Mouse (Mus musculus) stomach, embryonic 14.5 days (tissue): ENCODE measurements around the gene Trpm3. TPM values are rescaled to one million over a fixed set of nuclear protein-coding genes. Genes with fewer than 3 reads are reported as not detected.

ENCODE experiments used
- ATAC-seq: fragments of 200-750 bp; cut with Nextera tagmentation; 2 replicates; pipeline ENCODE4 v1.8.0; 2017; ENCODE audit warnings: low read depth, moderate TSS enrichment; ENCODE audit not compliant: insufficient number of reproducible peaks, insufficient read depth, low FRiP score
- H3K27ac ChIP-seq: fragments of 300-500 bp; sonication (generic); 2 replicates; pipeline ENCODE4 v1.5.1; 2014; ENCODE audit warnings: mild to moderate bottlenecking, low read length, moderate library complexity, mixed read lengths
- H3K27me3 ChIP-seq: fragments of 300-500 bp; sonication (generic); 2 replicates; pipeline ENCODE4 v1.6.1; 2014; ENCODE audit warnings: low read length, control low read depth, mixed read lengths; ENCODE audit not compliant: control insufficient read depth, insufficient read depth
- H3K36me3 ChIP-seq: fragments of 300-500 bp; sonication (generic); 2 replicates; pipeline ENCODE4 v1.6.1; 2014; ENCODE audit warnings: mild to moderate bottlenecking, control low read depth, low read length, moderate library complexity, mixed read lengths; ENCODE audit not compliant: control insufficient read depth, insufficient read depth
- H3K4me1 ChIP-seq: fragments of 300-500 bp; sonication (generic); 2 replicates; pipeline ENCODE4 v1.6.1; 2014; ENCODE audit warnings: low read length, control low read depth, mixed read lengths; ENCODE audit not compliant: control insufficient read depth, insufficient read depth
- H3K4me2 ChIP-seq: fragments of 300-500 bp; sonication (generic); replicated peaks from 2 replicates; pipeline ENCODE4 v1.6.1; 2014; ENCODE audit warnings: low read depth, low read length, control low read depth
- H3K4me3 ChIP-seq: fragments of 300-500 bp; sonication (generic); 2 replicates; pipeline ENCODE4 v1.5.1; 2014; ENCODE audit warnings: low read depth, low read length, control low read depth
- H3K9ac ChIP-seq: fragments of 300-500 bp; sonication (generic); replicated peaks from 2 replicates; pipeline ENCODE4 v1.6.1; 2014; ENCODE audit warnings: low read depth, mild to moderate bottlenecking, control low read depth, low read length, moderate library complexity, mixed read lengths
- H3K9me3 ChIP-seq: fragments of 300-500 bp; sonication (generic); 2 replicates; pipeline ENCODE4 v1.6.1; 2016; ENCODE audit warnings: low read depth, low read length, control low read depth; ENCODE audit not compliant: control insufficient read depth
- WGBS: fragments of 180-500 bp; shearing (Covaris S2); extraction: QIAGEN DNeasy Blood & Tissue Kit; methylation state at CpG from one replicate; pipeline ENCODE4 v1.1.7; 2014; 5-methylcytosine and 5-hydroxymethylcytosine counted together
- polyA plus RNA-seq: library from polyadenylated mRNA; unstranded; fragments of >200 nt; fragmentation: Nextera tagmentation; extraction: Ambion mirVana; gene quantifications from 2 replicates; pipeline ENCODE4 v1.2.1, GENCODE M21; 2014

Trpm3 gene
- polyA plus RNA-seq, 1 experiment from 2014 or later, result 0.97 TPM

- H3K4me3 ChIP-seq, result no peak overlapping the region
- no peaks in the 10 kb centered on the region for H3K36me3 ChIP-seq
- no peak overlapping the region for H3K27ac ChIP-seq
- no peaks in the 10 kb centered on the region for H3K27me3 ChIP-seq
- H3K9ac ChIP-seq, result no peak overlapping the region
- no peaks in the 10 kb centered on the region for H3K4me1 ChIP-seq
- no peaks in the 10 kb centered on the region for H3K9me3 ChIP-seq
- WGBS, result 91% methylated on average over 6 of the region's 6 CpGs
- no peak for ATAC-seq
- no peak overlapping the region for H3K4me2 ChIP-seq
Observed at GRCm38 (mm10) chr19:22615367-22615766, 476.5 kb downstream of the Trpm3 start.

- Histone ChIP-seq H3K4me3 (no peak overlapping the region), H3K9ac (no peak overlapping the region), H3K27ac (no peak overlapping the region), H3K4me2 (no peak overlapping the region), H3K36me3 (no peaks in the 10 kb centered on the region), H3K9me3 (no peaks in the 10 kb centered on the region), H3K27me3 (no peaks in the 10 kb centered on the region), H3K4me1 (no peaks in the 10 kb centered on the region)
- ATAC-seq, result no peak
- 59% methylated on average over 3 of the region's 3 CpGs for WGBS
Observed at GRCm38 (mm10) chr19:22624801-22625513, 486.1 kb downstream of the Trpm3 start.

GRCm38 (mm10) chr19:22628878-22629277 is 490.0 kb downstream of the Trpm3 start:
- Histone ChIP-seq H3K4me3 (no peak overlapping the region), H3K9me3 (no peaks in the 10 kb centered on the region), H3K4me2 (no peak overlapping the region), H3K4me1 (no peaks in the 10 kb centered on the region), H3K27me3 (no peaks in the 10 kb centered on the region), H3K27ac (no peak overlapping the region), H3K36me3 (no peaks in the 10 kb centered on the region), H3K9ac (no peak overlapping the region)
- 71% methylated on average over 3 of the region's 3 CpGs for WGBS
- no peak for ATAC-seq

DNA sequence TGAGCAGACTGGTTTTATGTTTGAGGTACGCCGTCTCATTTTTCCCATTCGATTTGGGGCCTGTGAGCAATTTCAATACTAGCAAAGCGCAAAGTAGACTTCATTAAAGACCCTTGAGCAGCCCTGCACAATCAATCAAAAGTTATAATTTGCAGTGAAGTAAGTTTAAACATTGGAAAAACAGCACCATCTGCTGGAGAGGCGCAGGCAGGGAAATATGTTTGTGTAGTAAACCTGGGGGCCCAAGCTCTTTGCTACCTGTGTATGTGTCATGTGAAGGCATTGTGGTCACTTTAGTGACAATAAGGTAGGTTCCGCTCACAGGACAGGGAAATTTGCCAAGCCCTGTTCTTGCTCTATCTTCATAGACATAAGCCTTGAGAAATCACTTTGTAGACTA is 492.5 kb downstream of the Trpm3 start:
- Histone ChIP-seq H3K4me2 (no peak overlapping the region), H3K27ac (no peak overlapping the region), H3K4me1 (no peaks in the 10 kb centered on the region), H3K9ac (no peak overlapping the region), H3K4me3 (no peak overlapping the region), H3K9me3 (no peaks in the 10 kb centered on the region), H3K27me3 (no peaks in the 10 kb centered on the region), H3K36me3 (no peaks in the 10 kb centered on the region)
- WGBS, result 60% methylated on average over 6 of the region's 6 CpGs
- ATAC-seq, result no peak

DNA sequence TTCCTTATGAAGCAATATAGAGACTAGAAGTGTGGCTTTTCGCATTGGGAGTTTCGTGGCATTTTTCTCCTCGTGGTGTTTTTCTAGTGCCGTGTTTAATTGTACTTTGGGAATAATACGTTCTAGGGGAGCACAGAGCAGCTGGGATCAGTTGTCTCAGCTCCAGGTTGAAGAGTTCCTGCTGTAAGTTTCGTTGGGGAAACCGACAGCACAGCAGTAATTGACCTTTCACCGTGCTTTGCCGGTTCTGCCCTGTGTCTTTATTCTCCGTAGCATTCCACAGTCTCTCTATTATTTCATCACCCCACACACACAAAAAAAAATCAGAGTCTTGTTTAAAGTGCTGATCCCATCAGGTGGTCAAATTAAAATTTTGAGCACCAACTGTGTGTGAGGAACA is 496.8 kb downstream of the Trpm3 start:
- no peak overlapping the region for H3K4me2 ChIP-seq

DNA sequence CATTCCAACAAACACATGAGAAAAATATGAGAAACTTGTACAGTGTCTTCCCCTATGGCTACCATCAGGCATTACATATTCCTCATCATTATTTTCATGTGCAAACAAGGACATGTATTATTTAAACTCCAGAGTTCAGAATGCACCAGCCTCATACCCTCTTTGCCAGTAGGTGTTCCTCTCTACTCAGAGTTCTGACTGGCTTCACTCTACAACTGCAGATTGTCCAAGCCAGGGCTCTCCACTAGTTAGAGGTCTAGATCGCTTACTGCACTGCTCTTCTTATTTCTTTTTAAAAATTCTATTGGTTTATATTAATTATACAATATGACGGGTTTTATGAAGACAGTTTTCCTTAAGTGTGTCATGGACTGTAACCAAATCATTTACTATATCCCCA is 498.9 kb downstream of the Trpm3 start:
- Histone ChIP-seq H3K4me2 (no peak overlapping the region), H3K27me3 (no peaks in the 10 kb centered on the region), H3K36me3 (no peaks in the 10 kb centered on the region), H3K27ac (no peak overlapping the region), H3K9me3 (no peaks in the 10 kb centered on the region), H3K4me1 (no peaks in the 10 kb centered on the region), H3K9ac (no peak overlapping the region), H3K4me3 (no peak overlapping the region)
- 83% methylated on average over 2 of the region's 2 CpGs for WGBS
- ATAC-seq, result no peak

More for the DNA sequence above, 496.8 kb downstream of the Trpm3 start:
- WGBS, result 42% methylated on average over 10 of the region's 10 CpGs
- Histone ChIP-seq H3K4me3 (no peak overlapping the region), H3K9ac (no peak overlapping the region), H3K27me3 (no peaks in the 10 kb centered on the region), H3K27ac (no peak overlapping the region), H3K9me3 (no peaks in the 10 kb centered on the region), H3K36me3 (no peaks in the 10 kb centered on the region), H3K4me1 (no peaks in the 10 kb centered on the region)
- ATAC-seq, result no peak

DNA sequence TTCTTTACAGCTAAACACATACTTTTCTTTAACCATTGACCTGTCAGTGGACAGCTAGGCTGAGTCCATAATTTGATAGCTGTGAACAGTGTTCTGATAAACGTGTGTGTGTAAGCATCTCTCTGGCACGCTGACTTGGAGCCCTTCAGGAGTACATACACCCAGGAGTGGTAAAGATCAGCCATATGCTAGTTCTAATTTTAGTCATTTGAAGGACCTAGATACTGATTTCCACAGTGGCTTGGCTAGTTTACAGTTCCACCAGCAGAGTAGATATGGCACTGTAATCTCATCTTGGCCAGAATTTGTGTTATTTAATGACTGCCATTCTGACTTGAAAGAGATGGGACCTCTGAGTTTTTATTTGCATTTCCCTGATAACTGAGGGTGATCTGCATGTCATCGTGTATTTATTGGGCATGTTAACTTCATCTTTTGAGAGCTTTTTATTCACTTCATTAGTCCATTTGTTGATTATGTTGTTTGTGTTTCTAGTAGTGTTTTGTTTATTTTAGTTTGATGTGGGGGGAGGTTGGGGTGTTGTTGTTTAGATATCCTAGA is 499.6 kb downstream of the Trpm3 start:
- Histone ChIP-seq H3K4me2 (no peak overlapping the region), H3K9ac (no peak overlapping the region), H3K36me3 (no peaks in the 10 kb centered on the region), H3K4me1 (no peaks in the 10 kb centered on the region), H3K27me3 (no peaks in the 10 kb centered on the region), H3K27ac (no peak overlapping the region), H3K4me3 (no peak overlapping the region), H3K9me3 (no peaks in the 10 kb centered on the region)
- ATAC-seq, result no peak
- 70% methylated on average over 3 of the region's 3 CpGs for WGBS

DNA sequence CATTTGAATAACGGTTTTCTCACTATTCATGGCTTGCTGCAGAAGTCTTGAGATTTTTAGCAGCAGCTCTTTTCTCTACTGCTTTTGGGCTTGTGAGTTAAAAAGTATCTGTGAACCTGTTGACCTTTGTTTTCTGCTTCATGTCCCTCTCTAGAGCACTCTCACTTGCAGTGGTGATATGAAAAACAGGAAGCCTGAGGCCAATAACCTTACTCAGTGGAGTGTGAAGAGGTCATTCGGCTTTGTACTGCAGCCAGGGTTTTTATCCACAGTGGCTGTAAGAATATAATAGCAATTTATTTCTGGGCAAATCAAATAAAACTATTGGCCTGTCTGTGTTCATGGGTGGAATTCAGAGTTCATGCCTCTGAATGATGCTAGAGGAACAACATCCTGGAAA is 503.3 kb downstream of the Trpm3 start:
- H3K36me3 ChIP-seq, result no peaks in the 10 kb centered on the region
- no peak overlapping the region for H3K4me3 ChIP-seq
- ATAC-seq, result no peak
- no peaks in the 10 kb centered on the region for H3K4me1 ChIP-seq
- H3K27ac ChIP-seq, result no peak overlapping the region
- H3K9ac ChIP-seq, result no peak overlapping the region
- no peak overlapping the region for H3K4me2 ChIP-seq
- WGBS, result 78% methylated on average over 2 of the region's 2 CpGs
- H3K27me3 ChIP-seq, result no peaks in the 10 kb centered on the region
- H3K9me3 ChIP-seq, result no peaks in the 10 kb centered on the region
